Mouse (Mus musculus) adrenal gland, adult 10 weeks (tissue): ENCODE results near the gene Mtch2. TPM values are rescaled to one million over a fixed set of nuclear protein-coding genes. Genes with fewer than 3 reads are reported as not detected.

Experiments used
- polyA plus RNA-seq: library from polyadenylated mRNA; stranded (reverse); fragments of 350-450 nt; fragmentation: Illumina TruSeq; extraction: RNeasy Lipid Tissue Mini Kit (QIAGEN cat#74804); gene quantifications from one replicate; pipeline ENCODE4 v1.2.3, GENCODE M21; 2014; ENCODE audit warnings: low read depth, low replicate concordance

The Mtch2 gene
- polyA plus RNA-seq = 681 TPM

DNA sequence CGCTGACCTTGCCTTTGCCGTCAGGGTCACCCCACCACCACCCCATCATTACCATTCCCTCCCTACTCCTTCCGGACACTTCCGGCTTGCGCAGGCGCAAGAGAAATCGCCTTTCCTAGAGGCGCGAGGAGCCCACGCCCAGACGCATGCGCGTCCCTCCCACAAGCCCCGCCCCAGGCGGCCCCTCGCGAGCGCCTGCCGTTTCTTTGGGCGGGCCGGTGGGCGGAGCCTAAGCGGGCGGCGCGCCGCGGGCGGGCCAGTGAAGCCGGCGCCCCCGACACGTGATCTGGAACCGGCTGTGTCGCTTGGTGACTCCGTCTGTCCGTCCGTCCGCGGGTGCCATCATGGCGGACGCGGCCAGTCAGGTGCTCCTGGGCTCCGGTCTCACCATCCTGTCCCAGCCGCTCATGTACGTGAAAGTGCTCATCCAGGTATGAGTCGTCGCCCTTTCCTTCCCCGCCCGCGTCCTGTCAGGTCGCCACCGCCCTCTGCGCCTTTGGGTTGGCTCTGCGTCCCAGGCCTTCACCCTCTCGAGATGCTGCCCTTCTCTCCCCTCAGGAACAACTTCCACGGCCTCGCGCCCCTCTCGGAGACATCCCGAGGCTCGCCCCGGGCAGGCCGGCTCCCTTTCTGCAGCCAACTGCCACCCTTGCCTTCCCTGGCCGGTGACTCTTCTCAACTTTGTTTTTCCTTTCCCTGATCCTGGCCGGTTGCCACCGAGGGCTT is at the start of gene Mtch2:
Mtch2 (plus strand) TSS at position 201 of the 726 bp plus-strand sequence.

DNA sequence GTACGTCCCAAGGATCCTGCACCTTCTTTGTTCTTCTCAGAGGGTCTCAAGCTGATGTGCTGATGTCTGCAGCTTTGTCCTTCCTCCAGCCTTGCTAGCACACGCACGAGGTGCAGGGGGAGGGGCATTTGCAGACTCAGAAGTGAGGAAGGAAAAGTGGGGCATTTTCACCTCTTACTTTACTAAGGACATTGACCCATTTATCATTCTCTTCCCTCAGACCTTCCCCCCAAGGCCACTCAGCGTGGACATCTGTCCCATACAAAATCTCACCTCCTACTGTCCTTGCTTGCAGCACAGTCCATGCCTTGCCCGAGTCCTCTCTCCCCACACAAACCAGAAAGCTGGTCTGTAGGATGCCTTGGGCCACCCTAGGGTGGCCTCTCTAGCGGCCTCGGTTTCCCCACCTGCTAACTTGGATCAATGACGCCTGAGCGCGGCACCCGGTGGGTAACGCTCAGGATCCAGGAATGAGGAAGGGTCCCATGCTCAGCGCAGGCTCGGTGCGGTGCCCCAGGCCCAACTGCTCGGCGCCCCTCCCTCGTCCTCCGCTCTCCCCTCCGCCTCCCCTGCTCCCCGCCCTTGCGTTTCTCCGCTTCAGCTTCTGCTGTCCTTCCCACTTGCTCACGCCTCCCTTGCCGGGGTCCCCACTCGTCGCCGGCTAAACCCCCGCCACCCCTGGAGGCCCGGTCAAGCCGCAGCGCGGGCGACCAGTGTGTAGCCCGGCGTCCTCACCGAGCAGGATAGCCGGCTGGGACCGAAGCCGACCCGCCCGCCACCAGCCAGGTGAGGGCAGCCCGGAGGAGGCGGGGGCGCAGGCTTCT is 38.5 kb downstream of the Mtch2 start, which contains the start of gene C1qtnf4:
C1qtnf4 (plus strand) TSS at position 643 of the 824 bp plus-strand sequence.

DNA sequence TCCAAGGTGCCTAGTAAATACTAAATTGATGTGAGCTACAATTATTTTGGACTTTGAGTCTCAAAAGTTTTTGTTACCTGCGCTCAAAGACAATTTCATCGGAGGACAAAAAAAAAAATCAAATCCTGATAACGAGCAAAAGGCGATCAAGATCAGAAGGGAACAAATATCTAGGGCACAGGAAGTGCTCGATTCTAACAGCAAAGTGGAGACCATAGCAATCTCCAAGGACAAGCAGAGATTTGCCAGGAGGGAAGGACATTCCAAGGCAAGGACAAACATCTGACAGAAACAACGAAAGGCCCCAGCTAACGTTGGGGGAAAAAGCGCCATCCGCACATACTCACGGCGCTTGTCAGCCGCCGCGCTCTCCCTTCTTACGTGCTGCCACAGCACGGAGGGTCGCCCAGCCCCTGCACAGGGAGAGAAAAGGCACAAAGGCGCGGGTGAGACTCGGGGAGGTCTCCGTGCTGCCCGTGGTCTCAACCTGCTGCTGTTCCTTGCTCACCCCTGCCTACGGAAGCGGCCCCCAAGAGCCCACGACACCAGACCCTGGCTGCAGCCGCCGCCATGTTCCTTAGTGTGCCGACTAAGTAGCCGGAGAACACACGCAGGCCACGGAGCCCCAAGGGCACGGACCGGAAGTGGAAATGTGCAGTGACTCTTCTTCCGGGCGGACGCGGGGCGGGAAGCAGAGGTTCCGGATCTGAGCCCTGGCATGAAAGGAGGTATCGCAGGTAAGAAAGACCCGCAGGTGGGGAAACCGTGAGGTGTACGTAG is 57.3 kb downstream of the Mtch2 start, which contains the start of the genes Kbtbd4 and Ndufs3:
Kbtbd4 (plus strand) TSS at position 665 of the 780 bp plus-strand sequence.
Ndufs3 (minus strand) TSS at position 752 of the 780 bp plus-strand sequence.

Other genes starting within 250 kb of the Mtch2 start
- gene Nup160, start 169.9 kb upstream of the Mtch2 start, polyA plus RNA-seq = 31.0 TPM
- gene Fnbp4, start 101.8 kb upstream of the Mtch2 start, polyA plus RNA-seq = 72.8 TPM
- gene Agbl2, start 64.4 kb upstream of the Mtch2 start, polyA plus RNA-seq = 0.93 TPM
- gene C1qtnf4, start 38.7 kb downstream of the Mtch2 start, polyA plus RNA-seq = not detected
- 16.7 TPM for gene Kbtbd4, start 57.6 kb downstream of the Mtch2 start, polyA plus RNA-seq
- 213 TPM for gene Ndufs3, start 57.7 kb downstream of the Mtch2 start, polyA plus RNA-seq
- 114 TPM for gene Celf1, start 93.2 kb downstream of the Mtch2 start, polyA plus RNA-seq
- not detected for gene Rapsn, start 188.5 kb downstream of the Mtch2 start, polyA plus RNA-seq
- gene Psmc3, start 206.9 kb downstream of the Mtch2 start, polyA plus RNA-seq = 142 TPM
- 5.1 TPM for gene Slc39a13, start 223.3 kb downstream of the Mtch2 start, polyA plus RNA-seq
- not detected for gene Spi1, start 235.2 kb downstream of the Mtch2 start, polyA plus RNA-seq